Mouse (Mus musculus) kidney, postnatal 10 days (tissue): ENCODE results near the gene Leap2.
"Not testable (repeated sequence)": the region's sequence is repeated elsewhere in the genome, so short reads cannot be mapped to it uniquely, and the experiment has no call there.

Experiments
- DNase-seq: peaks from one replicate; pipeline ENCODE4 v3.0.0; 2021; ENCODE audit warnings: mixed read lengths

The Leap2 gene

DNA sequence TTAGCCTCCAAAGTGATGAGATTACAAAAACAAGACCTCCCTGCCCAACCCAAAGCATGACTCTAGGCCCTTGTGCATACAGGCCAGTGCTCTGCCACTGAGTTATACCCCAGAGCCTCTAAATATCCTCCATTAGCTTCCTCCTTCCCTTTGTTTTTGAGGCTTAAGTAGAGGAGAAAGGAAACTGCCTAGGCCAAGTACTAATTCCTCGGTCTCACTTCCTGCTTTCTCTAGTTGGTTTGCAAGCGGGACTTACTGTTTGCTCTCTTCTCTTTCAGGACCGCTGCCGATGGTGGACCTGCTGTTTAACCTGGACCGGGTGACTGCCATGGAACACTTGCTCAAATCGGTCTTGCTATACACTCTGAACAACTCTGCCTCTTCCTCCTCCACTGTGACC is 13.4 kb upstream of the Leap2 start:
- no peak for DNase-seq

DNA sequence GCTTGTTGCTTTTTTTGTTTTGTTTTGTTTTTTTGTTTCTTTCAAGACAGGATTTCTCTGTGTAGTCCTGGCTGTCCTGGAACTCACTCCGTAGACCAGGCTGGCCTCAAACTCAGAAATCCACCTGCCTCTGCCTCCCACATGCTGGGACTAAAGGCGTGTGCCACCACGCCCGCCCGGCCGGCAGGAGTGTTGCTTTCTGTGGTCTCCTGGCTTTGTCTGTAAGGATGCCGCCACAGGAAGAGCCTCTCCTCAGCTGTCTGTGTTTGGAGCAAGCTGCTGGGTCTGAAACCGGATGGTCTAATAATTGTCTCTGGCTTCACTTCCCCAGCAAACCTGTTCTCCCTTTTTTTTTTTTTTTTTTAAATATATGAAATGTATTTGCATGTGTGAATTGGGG is 12.5 kb upstream of the Leap2 start:
- DNase-seq = no peak

DNA sequence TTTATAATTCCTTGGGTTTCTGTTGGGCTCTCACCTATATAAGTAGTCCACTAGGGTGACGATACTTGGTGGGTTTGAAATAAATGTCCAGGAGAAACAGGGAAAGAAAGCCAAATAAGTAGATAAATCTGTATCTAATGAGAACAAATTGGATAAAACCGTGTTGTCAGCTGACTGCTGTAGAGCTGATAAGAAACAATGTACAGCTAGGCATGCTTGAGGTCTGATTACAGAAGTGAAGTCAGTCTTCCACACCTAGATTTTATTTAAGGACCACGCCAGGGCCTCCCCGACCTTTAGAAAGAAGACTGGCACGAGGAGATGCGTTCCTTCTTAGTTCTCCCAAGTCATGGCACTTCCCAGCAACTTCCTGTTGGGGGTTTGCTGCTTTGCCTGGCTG is 10.1 kb upstream of the Leap2 start:
- DNase-seq = no peak

DNA sequence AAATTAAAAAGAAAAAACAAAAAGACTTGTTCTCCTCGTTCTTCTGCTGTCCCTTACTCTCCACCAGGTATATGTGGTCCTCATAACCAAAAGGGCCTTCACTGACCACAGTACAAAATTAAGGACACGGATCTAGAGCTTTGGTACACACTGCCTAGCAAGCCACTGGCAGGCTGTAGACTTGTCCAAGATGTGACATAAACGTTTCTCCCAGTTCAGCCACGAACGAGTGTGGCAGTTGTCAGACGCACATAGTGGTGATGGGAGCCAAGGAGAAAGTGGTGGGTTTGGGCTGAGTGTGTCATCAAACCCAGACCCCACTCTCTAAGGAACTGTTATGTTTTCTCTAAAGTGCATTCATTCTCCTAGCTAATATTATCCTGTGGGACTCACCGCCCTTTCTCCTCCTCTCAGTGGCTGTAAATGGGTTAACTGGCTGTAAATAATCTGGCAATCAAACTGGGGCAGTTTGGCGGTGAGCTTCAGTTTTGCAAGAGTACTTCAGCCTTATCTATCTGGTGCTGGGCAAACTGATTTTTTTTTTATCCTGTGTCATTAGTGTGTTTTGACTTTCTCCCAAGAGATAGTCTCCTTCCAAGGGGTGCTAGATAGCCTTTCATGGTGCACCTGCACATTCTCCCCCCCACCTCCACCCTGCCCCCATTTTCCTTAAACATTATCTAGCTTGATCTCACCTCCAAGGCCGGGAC is 8.5 kb upstream of the Leap2 start:
- peak; percentile 36 for DNase-seq

DNA sequence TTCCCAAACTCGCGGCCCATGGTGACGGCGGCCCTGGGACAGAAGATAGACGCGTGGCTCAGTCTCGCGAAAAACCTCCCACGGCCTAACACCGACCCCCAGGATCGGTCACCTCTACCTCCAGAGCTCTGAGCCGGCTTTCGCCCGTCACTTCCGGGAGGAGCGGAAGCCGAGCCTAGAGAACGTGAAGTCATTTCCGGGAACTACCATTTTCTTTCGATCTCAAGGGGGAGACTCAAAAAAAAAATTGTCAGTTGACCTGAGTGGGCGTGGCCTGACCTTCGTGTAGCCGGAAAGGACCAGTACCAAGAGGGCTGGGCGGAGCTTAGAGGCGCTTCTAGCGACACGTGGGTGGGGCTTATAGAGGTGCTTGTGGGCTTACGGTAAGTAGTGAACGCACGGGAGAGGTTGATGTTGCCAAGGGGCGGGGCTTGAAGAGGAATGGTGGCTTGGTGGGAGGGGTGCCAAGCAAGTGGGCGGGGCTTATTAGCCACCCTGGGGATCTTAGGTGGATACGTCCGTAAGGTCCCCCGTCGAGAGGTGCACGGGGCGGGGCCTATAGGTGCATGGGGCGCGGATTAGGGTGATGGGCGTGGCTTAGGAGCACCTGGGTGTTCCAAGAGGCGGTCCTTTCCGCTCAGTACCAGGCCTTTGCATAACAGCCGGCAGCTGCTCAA is 7.8 kb upstream of the Leap2 start, which contains the start of the genes Uqcrq and Gdf9:
Gene Uqcrq, minus strand, starts transcription at position 162 of the 677 bp plus-strand sequence.
Gene Gdf9, plus strand, starts transcription at position 354 of the 677 bp plus-strand sequence.
- peak; percentile 99 for DNase-seq

DNA sequence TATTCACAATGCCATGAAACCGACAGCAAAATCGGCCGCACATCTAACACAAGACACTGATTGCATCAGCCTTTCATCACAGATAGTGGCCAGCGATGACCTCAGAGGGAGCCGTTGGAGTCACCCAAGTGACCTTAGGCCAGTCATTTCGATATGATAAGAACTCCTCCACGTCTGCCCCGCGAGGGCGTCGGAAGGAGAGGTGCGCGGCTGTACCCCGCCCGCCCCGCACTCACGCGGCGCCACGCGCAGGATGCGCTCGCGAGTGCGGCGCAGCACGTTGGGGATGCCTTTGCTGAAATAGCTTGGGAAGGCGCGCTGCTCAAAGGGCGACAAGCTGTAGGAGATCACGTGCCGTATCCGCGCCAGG is 7.3 kb upstream of the Leap2 start:
- no peak for DNase-seq

DNA sequence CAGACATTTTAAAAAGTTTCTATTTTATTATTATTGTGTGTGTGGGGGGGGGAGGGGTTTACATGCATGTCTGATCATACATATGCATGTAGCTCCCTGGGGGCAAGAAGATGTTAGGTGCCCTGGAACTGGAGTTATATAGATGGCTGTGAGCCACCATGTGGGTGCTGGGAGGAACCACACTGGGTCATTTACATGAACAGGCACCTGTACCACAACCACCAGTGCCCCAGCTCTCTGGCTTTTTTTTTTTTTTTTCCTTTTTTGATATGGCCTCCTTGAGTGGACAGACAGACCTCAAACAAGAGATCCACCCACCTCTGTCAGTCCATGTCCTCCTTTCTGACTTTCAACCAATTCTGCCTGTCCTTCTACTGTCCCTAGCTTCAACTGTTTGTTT is 6.2 kb upstream of the Leap2 start:
- no peak for DNase-seq

DNA sequence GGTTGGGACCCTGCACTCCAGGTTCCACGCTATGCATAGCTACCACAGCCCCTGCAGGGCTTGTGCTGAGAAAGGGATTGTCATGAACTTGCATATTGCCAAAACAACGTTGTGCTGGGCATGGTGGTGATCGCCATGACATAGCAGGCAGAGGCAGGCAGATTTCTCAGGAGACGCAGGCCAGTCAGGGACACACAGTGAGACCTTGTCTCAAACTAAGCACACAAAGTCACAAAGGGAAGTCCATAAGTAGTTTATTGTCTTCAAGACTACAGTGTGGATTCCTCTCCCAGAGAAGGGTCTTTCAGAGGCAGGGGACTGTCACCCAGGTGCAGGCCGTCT is 5.7 kb upstream of the Leap2 start:
- DNase-seq = no peak

DNA sequence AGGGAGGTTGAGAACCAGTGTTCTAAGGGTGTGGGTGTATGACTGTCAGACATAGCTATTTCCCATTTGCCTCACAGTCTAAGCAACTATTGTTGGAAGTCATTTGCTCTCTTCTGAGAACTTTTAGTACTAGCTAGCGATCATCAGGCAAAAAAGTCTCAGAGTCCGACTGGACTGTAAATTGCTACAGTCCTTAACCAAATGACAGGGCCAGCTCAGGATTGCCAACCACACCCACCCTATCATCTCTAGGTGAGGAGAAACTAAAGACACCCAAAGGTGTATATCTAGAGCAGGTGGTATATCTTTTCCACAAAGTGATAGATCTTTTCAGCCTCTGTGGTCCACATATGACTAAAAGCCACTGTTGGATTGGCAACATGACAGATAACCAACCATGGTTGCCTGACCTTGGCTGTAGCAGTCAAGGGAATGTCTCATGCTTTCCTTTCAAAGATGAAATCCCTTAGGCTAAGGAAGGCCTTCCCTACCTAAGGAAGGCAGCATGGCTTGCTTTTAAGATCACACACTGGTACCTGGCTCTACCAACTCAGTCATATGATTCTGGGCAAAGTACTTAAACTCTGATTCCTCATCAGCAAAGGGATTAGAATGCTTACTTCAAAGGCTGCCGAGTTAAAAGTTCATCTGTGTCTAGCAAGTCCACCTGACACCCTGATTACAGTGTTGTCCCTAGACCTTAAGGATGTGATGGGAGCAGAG is 5.2 kb upstream of the Leap2 start:
- DNase-seq = no peak

DNA sequence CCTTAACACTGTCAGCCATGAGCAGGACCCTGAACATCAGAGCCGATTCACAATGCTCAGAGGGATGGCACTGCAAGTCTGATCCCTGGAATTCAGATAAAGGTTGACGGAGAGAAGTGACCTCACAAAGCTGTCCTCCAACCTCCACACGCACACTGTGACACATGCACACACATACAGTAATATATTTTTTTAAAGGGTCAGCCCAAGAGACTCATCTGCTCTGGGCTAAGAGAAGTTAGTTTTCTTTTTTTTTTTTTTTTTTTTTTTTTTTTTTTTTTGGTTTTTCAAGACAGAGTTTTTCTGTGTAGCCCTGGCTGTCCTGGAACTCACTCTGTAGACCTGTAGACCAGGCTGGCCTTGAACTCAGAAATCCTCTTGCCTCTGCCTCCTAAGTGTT is 3.9 kb upstream of the Leap2 start:
- not testable (repeated sequence) for DNase-seq

DNA sequence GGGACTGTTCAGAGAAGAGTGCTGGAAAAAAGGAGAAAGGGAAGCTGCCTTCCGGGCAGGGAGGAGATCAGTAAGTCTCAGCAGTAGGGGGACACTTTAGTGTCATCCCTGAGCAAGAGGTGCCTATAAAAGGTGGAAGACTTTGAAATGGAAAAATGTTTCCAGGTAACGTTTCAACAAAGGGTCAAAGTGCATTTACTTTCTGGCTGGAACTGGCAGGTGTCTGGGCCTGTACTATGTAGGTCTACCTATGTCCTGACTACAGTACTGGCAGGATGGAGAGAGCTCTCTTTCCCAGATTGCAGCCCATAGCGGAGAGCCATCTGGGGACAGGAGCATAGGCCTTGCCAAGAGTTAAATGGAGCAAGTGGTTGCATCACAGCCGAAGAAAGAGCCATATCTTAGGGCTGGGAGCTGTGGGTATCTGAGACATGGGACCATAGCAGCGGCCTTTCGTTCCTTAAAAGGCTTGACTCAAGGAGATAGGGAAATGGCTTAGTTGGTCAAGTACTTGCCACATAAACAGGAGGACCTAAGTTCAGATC is 2.8 kb upstream of the Leap2 start:
- no peak for DNase-seq

DNA sequence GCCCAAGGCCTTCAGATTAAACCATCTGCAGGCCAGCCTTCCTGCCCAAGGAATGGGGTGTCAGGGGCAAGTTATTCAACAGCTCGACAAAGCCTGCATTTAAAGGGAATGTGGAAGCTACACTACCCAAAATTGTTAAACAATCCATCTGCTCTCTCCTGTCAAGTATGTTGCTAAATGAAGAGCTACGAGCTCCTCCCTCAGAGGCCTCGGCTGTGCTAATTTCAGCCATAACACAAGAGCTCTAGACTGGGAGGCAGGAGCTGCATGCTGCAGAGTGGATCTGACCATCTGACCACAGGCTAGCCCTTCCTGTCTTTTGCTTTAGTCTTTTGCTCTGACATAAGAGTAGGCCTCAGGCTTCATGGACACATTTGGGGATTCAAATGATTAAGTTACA is 2.3 kb upstream of the Leap2 start:
- DNase-seq = no peak

DNA sequence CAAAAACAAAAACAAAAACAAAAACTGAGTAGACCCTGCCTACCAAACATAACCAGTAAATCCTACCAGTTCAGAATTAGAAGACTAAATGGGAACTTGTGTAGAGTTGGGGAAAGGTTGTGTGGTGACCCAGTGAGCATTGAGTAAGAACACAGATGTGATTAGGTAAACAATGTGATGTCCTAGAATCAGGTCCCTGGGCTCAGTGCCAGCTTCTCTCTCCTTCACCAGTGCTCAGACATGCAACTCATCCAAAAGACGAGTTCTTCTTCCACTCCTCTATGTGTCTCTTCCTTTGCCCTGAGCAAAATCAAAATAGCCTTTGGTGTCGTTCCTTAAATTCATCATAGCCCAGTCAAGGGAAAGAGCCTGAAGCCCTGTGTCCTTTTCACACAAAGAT is 1.9 kb upstream of the Leap2 start:
- DNase-seq = peak; percentile 33

DNA sequence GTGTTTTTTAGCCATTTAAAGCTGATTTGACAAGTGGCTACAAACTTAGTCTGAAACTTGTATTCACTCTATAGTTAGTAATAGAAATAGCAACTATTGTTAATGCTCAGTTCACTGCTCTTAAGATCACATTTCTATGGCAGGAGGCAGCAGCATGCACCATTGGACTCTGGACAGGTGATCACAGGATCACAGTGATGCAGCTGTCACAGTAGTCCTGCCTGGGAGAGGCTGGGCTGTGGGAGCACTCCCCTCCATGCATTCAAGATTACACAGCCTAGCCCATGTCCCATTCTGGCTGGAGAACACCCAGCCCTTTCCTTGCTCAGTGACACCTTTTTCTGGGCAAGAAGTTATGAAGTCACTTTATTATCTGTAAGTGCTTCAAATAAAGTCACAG is 4.9 kb downstream of the Leap2 start:
- no peak for DNase-seq

DNA sequence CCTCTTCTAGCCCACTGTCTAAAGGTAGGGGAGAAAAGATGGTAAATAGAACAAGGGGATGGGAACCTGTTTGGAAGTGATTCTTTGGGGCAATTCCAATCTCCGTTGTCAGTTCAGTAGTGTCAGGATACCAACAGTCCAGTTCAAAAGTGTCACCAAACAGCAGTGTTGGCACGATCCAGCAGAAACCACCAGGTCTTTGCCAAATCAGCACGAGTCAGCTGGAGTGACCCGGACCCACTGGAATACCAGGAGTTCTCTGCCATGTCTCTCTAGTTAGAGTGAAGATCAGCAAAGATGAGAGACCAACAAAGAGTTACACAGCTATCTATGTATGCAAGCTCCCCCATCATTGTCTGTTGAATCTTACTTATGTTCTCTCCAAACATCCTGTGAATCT is 9.1 kb downstream of the Leap2 start:
- DNase-seq = no peak

DNA sequence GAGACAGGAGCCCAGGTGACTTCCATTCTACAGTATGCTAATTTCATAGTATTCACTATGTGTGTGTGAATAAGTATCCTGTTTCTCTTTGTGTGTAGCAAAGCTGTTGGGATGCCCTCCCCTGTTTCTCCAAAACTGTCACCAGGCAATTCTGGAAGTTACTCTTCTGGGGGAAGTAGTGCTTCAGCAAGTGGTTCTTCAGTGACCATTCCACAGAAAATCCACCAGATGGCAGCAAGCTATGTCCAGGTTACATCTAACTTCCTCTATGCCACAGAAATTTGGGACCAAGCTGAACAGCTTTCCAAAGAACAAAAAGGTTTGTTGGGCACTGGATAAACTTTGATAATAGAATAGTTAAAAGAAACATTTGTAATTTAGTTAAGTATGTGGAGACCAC is 11.2 kb downstream of the Leap2 start:
- no peak for DNase-seq

DNA sequence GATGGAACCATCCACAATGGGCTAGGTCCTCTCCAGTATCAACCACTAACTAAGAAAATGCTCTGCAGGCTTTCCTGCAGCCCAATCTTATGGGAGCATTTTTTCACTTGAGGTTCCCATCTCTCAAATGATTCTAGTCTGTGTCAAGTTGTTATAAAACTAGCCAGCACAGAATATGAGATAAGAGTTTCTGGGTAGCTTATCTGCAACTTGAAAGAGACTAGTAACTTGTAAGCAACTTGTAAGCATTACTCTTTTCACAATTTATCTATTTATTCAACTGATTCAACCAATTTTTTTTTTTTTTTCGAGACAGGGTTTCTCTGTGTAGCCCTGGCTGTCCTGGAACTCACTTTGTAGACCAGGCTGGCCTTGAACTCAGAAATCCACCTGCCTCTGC is 19.3 kb downstream of the Leap2 start:
- no peak for DNase-seq

DNA sequence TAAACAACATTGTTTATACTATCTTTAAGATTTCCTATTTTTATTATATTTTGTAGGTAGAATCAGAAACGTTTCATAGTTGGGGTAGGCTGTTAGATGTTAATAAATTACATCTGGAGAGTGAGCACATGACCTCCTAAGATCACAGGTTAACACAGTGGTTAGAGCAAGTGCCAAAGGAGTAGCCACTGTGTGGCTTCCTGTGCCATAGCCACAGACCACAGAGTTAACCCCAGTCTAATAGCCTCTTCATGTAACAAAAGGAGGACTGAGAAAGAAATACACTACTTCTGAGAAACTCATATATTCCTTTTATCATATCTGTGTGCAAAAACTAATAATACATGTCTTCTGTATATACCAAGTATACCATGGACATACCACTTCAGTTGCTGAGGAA is 29.1 kb downstream of the Leap2 start:
- DNase-seq = no peak

DNA sequence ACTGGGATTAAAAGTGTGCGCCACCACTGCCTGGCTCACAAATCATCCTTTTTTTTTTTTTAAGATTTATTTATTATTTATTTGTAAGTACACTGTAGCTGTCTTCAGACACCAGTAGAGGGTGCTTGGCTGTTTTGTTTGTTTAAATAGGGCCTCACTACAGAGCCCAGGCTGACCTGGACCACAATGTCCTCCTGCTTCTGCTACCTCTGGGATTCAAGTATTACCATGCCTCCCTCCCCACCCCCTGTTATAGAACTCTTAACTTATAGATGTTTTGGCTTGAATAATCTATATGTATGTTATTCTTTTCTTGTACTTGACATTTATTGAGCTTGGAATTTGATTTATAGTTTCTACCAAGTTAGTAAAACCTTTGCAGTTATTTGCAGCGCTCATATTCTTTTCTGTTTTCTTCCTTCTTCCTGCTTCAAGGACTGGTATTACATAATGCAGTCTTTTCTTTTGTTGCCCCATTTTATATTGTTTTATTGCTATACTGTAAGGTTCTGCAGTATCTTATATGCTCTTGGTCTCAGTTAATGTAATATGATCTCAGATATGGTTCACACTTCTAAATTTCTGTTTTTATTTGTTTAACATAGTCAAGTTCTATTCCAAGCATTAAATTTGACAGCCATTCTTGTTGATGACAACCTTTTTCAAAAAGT is 39.1 kb downstream of the Leap2 start:
- no peak for DNase-seq

DNA sequence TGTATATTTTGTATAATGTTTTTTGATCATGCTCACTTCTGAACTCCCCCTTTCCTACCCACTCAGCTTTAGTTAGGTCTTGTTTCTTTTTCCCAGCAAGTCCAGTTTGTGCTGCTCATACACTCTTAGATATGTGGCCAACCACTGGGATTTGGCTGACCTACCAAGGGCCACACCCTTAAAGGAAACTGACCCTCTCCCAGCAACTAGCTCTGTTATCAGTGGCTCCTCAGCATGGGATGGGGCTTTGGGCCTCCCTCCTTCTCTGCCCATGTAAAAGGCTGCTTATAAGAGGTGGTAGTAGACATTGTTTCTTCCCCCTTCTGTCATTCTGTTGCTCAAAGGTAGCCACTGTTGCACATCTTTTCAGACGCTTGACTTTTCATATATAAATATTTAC is 44.1 kb downstream of the Leap2 start:
- DNase-seq = no peak
